Mouse (Mus musculus): ENCODE measurements around the gene Zmiz1. TPM values are rescaled to one million over a fixed set of nuclear protein-coding genes. Genes with fewer than 3 reads are reported as not detected.

The Zmiz1 gene
- 10 to 100 TPM; 40.2 to 49.9 TPM for total RNA-seq (2021)

- DNase-seq (ENCODE audit: low spot score), result peak; percentile 83
- intact Hi-C loops (cut with DNase I), result loop anchor here (5.0 to 10.0 kb wide), 2 partner anchors 557 to 964 kb away; no protein-coding TSS in a partner anchor
Observed at GRCm38 (mm10) chr14:25459016-25459393, at the start of gene Zmiz1. Gene Zmiz1, plus strand, starts transcription at chr14:25459185.

GRCm38 (mm10) chr14:25411848-25412527, 47.0 kb upstream of the Zmiz1 start:
- DNase-seq (ENCODE audit: low spot score), result no peak
- intact Hi-C loops (cut with DNase I), result no loop called here

GRCm38 (mm10) chr14:25412811-25413210, 46.2 kb upstream of the Zmiz1 start:
- no peak for DNase-seq (ENCODE audit: low spot score)
- intact Hi-C loops (cut with DNase I), result no loop called here

- intact Hi-C loops (cut with DNase I), result no loop called here
Observed at GRCm38 (mm10) chr14:25413510-25413909, 45.5 kb upstream of the Zmiz1 start.

GRCm38 (mm10) chr14:25414115-25414514, 44.9 kb upstream of the Zmiz1 start:
- DNase-seq (ENCODE audit: low spot score), result no peak
- intact Hi-C loops (cut with DNase I), result no loop called here

More at GRCm38 (mm10) chr14:25413510-25413909, 45.5 kb upstream of the Zmiz1 start:
- no peak for DNase-seq (ENCODE audit: low spot score)

- no peak for DNase-seq (ENCODE audit: low spot score)
- intact Hi-C loops (cut with DNase I), result no loop called here
Observed at GRCm38 (mm10) chr14:25420001-25420690, 38.8 kb upstream of the Zmiz1 start.

- DNase-seq (ENCODE audit: low spot score), result no peak
- intact Hi-C loops (cut with DNase I), result no loop called here
Observed at GRCm38 (mm10) chr14:25420987-25421386, 38.0 kb upstream of the Zmiz1 start.

- no peak for DNase-seq (ENCODE audit: low spot score)
- intact Hi-C loops (cut with DNase I), result no loop called here
Observed at GRCm38 (mm10) chr14:25421596-25422001, 37.4 kb upstream of the Zmiz1 start.

GRCm38 (mm10) chr14:25422946-25423345, 36.0 kb upstream of the Zmiz1 start:
- intact Hi-C loops (cut with DNase I), result no loop called here
- DNase-seq (ENCODE audit: low spot score), result no peak

GRCm38 (mm10) chr14:25423721-25424443, 35.1 kb upstream of the Zmiz1 start:
- intact Hi-C loops (cut with DNase I), result no loop called here
- no peak for DNase-seq (ENCODE audit: low spot score)

- DNase-seq (ENCODE audit: low spot score), result no peak
- intact Hi-C loops (cut with DNase I), result no loop called here
Observed at GRCm38 (mm10) chr14:25438255-25438654, 20.7 kb upstream of the Zmiz1 start.

- intact Hi-C loops (cut with DNase I), result loop anchor here (2.0 kb wide), 1 partner anchor 39 kb away; no protein-coding TSS in a partner anchor
Observed at GRCm38 (mm10) chr14:25440116-25440515, 18.9 kb upstream of the Zmiz1 start.

GRCm38 (mm10) chr14:25440777-25441176, 18.2 kb upstream of the Zmiz1 start:
- intact Hi-C loops (cut with DNase I), result loop anchor here (2.0 kb wide), 1 partner anchor 40 kb away; no protein-coding TSS in a partner anchor
- DNase-seq (ENCODE audit: low spot score), result no peak

More at GRCm38 (mm10) chr14:25440116-25440515, 18.9 kb upstream of the Zmiz1 start:
- no peak for DNase-seq (ENCODE audit: low spot score)

- DNase-seq (ENCODE audit: low spot score), result no peak
- intact Hi-C loops (cut with DNase I), result loop anchor here (2.0 kb wide), 1 partner anchor 41 kb away; no protein-coding TSS in a partner anchor
Observed at GRCm38 (mm10) chr14:25441469-25441868, 17.5 kb upstream of the Zmiz1 start.

- intact Hi-C loops (cut with DNase I), result no loop called here
- no peak for DNase-seq (ENCODE audit: low spot score)
Observed at GRCm38 (mm10) chr14:25442676-25443075, 16.3 kb upstream of the Zmiz1 start.

GRCm38 (mm10) chr14:25447136-25447775, 11.7 kb upstream of the Zmiz1 start:
- intact Hi-C loops (cut with DNase I), result no loop called here
- DNase-seq (ENCODE audit: low spot score), result no peak

GRCm38 (mm10) chr14:25448471-25448870, 10.5 kb upstream of the Zmiz1 start:
- intact Hi-C loops (cut with DNase I), result no loop called here
- no peak for DNase-seq (ENCODE audit: low spot score)

- intact Hi-C loops (cut with DNase I), result loop anchor here (10.0 kb wide), 1 partner anchor 956 kb away; no protein-coding TSS in a partner anchor
- DNase-seq (ENCODE audit: low spot score), result no peak
Observed at GRCm38 (mm10) chr14:25451099-25451667, 7.8 kb upstream of the Zmiz1 start.

Data from heart, postnatal 25 days (tissue).